Mouse (Mus musculus) kidney, postnatal 10 days (tissue): Measurements from ENCODE around the gene Npas3.

ENCODE experiments used
- DNase-seq: peaks from one replicate; pipeline ENCODE4 v3.0.0; 2021; ENCODE audit warnings: mixed read lengths

Npas3 gene

DNA sequence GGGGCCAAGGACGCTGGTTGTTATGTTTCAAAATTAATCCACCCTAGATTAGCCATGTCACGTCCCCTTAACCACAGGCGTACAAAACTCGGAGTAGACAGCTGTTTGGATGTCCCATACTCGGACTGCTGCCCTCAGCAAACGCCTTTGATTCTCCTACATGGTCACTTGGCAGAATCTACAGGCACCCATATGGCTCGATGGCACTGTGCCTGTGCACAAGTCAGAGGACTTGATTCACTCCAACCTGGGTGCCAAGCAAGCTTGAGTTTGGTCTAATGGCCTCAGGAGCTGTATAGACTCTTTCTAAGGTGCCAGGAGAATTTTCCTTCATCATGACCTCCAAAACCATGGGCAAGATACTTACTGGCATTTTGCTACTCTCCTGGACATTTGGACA is 363.6 kb downstream of the Npas3 start:
- no peak for DNase-seq

DNA sequence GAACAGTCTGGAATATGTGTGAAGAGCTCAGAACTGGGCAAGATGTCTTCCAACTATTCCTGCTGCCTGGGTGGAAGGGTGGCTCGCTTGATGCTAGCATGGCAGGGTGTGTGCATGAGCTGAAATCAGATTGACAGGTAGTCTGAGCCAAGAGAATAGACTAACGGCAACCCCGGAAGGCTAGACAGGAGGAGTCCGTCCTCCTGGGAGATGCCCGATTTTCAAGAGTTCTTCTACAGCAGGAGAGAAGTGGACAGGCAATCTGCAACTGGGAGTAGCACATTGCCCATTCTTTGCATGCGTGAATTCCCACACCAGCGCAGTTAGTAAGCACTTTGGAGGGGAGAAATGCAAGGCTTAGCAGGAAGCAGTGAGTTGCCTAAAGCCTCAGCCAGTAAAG is 372.8 kb downstream of the Npas3 start:
- no peak for DNase-seq

- no peak for DNase-seq
Observed at GRCm38 (mm10) chr12:53623793-53624192, 375.3 kb downstream of the Npas3 start.

DNA sequence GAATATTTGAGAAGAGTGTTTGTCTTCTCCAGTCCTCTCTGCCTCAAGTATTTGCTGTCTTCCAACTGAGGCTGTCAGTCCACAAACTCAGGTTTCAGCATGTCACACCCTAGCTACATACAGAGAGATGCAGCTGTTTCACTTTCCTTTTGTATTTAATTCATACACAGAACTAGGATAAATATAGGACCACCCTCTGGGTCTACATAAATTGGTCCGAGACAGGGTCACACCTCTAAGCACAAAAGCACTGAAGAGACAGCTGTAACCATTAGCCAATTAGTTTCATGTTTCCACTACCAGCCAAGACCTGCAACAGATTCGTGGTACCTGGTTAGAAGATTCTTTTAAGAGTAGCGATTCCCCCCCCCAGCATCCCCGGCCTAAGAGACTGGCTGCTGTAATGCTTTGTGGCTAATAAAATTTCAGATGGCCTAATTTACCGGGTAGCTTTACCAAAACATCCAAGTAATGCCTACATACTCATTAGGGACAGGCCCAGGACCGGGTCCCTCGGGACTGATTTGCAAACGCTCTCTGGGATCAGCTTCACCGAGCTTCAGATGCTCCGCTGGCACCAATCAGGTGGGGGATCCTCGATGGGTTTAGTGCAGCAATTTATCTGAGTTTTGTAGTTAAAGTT is 376.0 kb downstream of the Npas3 start:
- no peak for DNase-seq

DNA sequence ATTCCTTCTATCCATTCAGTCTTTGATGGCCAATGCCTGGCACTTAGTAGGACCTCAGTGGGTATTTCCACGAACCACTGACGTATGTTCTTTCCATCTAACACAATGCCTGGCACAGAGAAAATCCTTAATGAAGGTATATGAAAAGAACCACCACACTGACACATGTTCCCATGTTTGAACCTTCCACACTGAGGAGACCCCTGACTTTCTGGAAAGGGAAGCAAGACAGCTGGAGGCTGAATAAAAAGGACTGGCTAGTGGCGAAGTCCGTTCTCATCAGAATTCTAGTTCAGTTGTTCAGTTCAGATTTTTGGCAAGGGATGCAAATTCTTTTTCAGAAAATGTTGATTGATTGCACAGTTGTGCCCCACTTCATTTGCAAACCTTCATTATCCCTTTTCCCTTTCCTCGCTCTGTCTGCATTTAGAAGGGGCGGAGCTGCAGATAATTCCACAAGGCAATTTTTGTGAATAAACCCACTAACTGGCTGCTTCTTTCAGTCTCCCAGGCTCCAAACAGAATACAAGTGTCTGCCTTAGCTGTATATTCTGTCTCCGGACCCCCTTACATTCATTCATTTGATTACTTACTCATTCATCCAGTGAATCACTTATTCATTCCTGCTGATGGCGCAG is 381.1 kb downstream of the Npas3 start:
- DNase-seq = no peak

DNA sequence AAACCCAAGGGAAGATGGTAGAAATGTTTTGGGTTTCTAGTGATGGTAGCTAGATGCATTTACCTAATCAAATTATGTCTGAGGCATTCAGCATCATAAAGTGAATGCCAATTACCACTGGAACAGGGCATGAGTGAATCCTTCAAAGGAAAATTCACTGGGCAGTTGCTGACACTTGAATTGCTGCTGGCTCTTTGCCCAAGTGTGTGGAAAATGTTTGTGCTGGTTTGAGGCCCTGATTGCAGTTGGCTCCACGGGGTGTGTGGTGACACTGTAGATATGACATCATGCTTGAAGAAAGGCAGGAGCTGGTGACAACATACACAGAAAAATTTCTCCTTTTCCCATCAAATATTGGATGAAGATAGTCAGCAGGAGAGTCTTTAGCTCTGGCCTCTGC is 382.1 kb downstream of the Npas3 start:
- no peak for DNase-seq

- DNase-seq = no peak
Observed at GRCm38 (mm10) chr12:53631315-53632106, 383.0 kb downstream of the Npas3 start.

- no peak for DNase-seq
Observed at GRCm38 (mm10) chr12:53638571-53638970, 390.1 kb downstream of the Npas3 start.

- DNase-seq = no peak
Observed at GRCm38 (mm10) chr12:53647282-53647681, 398.8 kb downstream of the Npas3 start.

- no peak for DNase-seq
Observed at GRCm38 (mm10) chr12:53656301-53656700, 407.8 kb downstream of the Npas3 start.

DNA sequence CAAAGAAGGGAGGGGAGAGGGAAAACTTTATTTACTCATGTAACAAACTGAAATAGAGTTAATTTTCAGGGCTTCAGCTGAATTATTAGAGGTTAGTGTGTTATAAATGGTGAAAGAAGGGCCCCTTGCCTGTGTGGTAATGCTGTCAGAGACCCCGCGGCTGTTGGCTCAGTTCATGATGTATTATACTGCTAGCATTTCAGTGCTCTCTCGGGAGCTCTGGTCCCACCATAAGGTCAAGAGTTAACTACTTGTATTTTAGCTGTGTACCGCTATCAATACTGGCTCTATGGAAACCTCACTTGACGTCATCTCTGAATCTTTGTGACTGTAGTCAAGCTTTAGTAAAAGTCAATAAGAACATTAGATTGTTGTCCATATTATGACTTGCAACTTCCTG is 415.6 kb downstream of the Npas3 start:
- no peak for DNase-seq

- DNase-seq = no peak
Observed at GRCm38 (mm10) chr12:53671846-53672245, 423.4 kb downstream of the Npas3 start.

- DNase-seq = no peak
Observed at GRCm38 (mm10) chr12:53677091-53677630, 428.7 kb downstream of the Npas3 start.

GRCm38 (mm10) chr12:53678166-53678565 is 429.7 kb downstream of the Npas3 start:
- no peak for DNase-seq

DNA sequence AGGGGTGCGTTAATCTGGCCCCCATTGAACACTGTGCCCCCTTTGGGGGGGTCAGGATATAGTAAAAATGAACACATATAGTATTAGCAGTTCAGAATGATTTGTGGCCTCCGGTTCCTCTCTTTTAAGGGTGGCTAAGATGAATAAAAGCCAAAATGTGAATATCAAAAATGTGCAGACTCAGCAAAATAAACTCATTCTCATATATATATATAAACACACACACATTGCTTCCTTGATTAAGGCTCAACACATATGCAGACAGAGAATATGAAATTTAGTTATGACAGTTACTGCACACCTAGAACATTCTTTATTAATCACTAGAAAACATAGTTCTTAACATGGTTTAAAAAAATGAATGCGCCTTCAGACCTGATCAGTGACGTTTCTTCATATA is 430.7 kb downstream of the Npas3 start:
- DNase-seq = no peak

DNA sequence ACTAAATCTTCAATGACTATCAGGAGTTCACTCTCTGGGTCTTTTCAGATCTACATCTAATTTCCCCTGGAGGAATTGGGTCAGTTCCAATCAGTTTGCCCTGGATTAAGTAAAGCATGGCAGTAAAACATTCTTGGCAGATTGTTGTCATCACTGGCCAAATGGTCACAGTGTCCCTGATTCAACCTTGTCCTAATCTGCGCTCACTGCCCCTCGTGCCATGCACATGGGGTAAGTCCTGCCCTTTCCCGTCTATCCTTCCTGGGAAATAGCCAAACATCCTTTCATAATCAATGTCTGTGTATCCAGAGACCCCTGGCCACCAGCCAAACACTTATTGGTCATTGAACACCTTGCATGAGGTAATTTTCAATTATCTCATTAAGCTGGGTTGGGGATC is 432.0 kb downstream of the Npas3 start:
- no peak for DNase-seq

- peak; percentile 6 for DNase-seq
Observed at GRCm38 (mm10) chr12:53682036-53682435, 433.6 kb downstream of the Npas3 start.

DNA sequence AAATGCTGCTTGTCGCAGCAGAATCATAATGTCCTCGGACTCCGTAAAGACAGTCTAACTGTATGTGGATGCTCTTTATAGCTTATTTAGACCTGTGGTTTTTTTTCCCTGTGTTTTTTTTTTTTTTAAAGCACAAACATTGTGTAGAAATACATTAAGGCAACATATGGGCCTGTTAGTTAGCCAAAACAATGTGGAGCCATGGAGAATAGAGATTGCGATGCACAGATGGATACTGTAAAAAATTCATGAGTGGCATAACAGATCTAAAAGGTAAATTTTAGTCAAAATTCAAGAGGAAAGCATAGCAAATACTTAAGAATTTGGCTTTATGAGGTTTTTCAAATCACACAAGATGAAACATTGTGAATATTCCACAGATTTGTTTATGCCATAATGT is 444.0 kb downstream of the Npas3 start:
- DNase-seq = no peak

DNA sequence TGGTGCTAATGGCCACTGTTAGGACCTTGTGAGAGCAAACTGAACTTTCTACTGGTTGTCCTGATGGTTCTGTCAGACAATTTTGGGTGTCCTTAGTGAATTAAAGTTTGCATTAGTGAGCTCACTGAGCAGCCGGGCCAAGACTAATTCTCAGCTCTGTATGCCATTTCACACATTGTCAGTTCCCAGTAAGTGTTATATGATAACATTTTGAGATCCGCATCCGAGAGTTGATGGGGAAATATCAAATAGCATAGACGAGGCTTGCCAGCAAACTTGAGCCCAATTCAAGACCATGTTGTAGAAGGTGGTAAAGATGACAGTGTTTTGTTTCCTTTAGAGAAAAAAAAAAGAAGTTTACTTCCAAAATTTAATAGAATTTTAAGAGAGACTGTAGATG is 445.9 kb downstream of the Npas3 start:
- DNase-seq = no peak

DNA sequence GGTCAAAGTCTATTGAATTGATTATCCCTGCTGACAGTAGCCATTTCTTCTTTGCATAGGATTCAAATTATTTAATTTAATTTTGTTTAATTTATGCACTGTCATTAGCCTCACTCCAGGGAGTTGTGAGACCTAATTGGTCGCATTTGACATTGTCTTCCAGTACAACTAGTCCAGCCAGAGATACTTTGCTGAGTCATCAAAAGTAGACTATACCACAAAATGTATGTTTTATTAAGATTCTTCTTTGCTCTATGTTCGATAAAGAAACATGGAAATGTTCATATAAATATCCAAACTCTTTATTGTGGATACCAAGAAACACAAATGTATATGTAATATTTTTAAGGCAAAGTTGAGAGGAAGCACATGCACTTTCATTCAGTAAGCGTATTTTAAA is 446.8 kb downstream of the Npas3 start:
- no peak for DNase-seq

- DNase-seq = no peak
Observed at GRCm38 (mm10) chr12:53697645-53698044, 449.2 kb downstream of the Npas3 start.

GRCm38 (mm10) chr12:53698483-53699227 is 450.2 kb downstream of the Npas3 start:
- no peak for DNase-seq

DNA sequence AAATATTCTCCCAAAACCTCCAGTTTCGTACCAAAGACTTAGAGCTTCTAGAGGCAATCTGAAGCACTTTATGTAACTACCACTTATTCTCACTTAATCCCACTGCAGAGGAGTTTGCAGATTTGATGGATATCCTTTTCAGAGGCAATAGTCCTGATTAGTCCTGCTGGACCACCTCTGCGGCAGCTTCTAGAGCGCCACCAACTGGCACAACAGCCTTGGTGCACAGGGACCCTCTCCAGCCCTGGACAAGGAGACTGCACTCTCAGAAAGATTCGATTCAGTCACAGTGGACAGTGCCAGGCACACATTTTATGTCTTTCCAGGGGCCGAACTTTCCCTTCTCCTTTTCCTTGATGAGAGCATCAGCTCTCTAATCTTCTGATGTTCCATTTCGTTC is 471.4 kb downstream of the Npas3 start:
- DNase-seq = peak; percentile 11
